Mouse (Mus musculus): ENCODE measurements around the gene Nectin1.

GRCm38 (mm10) chr9:43737331-43737730, 6.5 kb upstream of the Nectin1 start:
- TF ChIP-seq CTCF (IDR thresholded peaks at IDR 0.05; ENCODE audit: low read depth) (no peak), EP300 (IDR thresholded peaks at IDR 0.05; ENCODE audit: low read depth) (no peak)

Measured in liver, embryonic 14.5 days (tissue).